Mouse (Mus musculus) heart, embryonic 13.5 days (tissue): ENCODE data around the gene Acaa1b. TPM values are rescaled to one million over a fixed set of nuclear protein-coding genes. Genes with fewer than 3 reads are reported as not detected.
A peak's percentile ranks its signal among the peaks of the same experiment; 100 is the strongest.

ENCODE experiments used
- ATAC-seq: fragments of 200-750 bp; cut with Nextera tagmentation; 2 replicates; pipeline ENCODE4 v1.8.0; 2017; ENCODE audit warnings: moderate TSS enrichment; ENCODE audit not compliant: insufficient number of reproducible peaks, low FRiP score, low TSS enrichment; ENCODE audit errors: extremely low read depth
- H3K27ac ChIP-seq: fragments of 300-500 bp; sonication (generic); replicated peaks from 2 replicates; pipeline ENCODE4 v1.5.1; 2015; ENCODE audit warnings: moderate library complexity, mild to moderate bottlenecking, inconsistent platforms
- H3K27me3 ChIP-seq: fragments of 300-500 bp; sonication (generic); replicated peaks from 2 replicates; pipeline ENCODE4 v1.6.1; 2015; ENCODE audit warnings: mild to moderate bottlenecking, inconsistent platforms
- H3K36me3 ChIP-seq: fragments of 300-500 bp; sonication (generic); 2 replicates; pipeline ENCODE4 v1.6.1; 2015; ENCODE audit warnings: mild to moderate bottlenecking, inconsistent platforms
- H3K4me1 ChIP-seq: fragments of 300-500 bp; sonication (generic); 2 replicates; pipeline ENCODE4 v1.6.1; 2015; ENCODE audit warnings: inconsistent platforms
- H3K4me2 ChIP-seq: fragments of 300-500 bp; sonication (generic); 2 replicates; pipeline ENCODE4 v1.6.1; 2015; ENCODE audit warnings: inconsistent platforms, mild to moderate bottlenecking, moderate library complexity
- H3K4me3 ChIP-seq: fragments of 300-500 bp; sonication (generic); 2 replicates; pipeline ENCODE4 v1.5.1; 2015; ENCODE audit warnings: moderate library complexity, mild to moderate bottlenecking, inconsistent platforms
- H3K9ac ChIP-seq: fragments of 300-500 bp; sonication (generic); 2 replicates; pipeline ENCODE4 v1.6.1; 2015; ENCODE audit warnings: inconsistent platforms, mild to moderate bottlenecking, moderate library complexity
- H3K9me3 ChIP-seq: fragments of 300-500 bp; sonication (generic); 2 replicates; pipeline ENCODE4 v1.6.1; 2016; ENCODE audit warnings: inconsistent platforms
- WGBS: fragments of 180-500 bp; shearing (Covaris S2); methylation state at CpG from one replicate; pipeline ENCODE4 v1.1.7; 2015; ENCODE audit warnings: mixed read lengths; 5-methylcytosine and 5-hydroxymethylcytosine counted together
- polyA plus RNA-seq: library from polyadenylated mRNA; unstranded; fragments of >200 nt; fragmentation: Nextera tagmentation; extraction: Ambion mirVana; gene quantifications from 2 replicates; pipeline ENCODE4 v1.2.1, GENCODE M21; 2015

The Acaa1b gene
- polyA plus RNA-seq, 1 experiment from 2014 or later: 0.47 TPM

DNA sequence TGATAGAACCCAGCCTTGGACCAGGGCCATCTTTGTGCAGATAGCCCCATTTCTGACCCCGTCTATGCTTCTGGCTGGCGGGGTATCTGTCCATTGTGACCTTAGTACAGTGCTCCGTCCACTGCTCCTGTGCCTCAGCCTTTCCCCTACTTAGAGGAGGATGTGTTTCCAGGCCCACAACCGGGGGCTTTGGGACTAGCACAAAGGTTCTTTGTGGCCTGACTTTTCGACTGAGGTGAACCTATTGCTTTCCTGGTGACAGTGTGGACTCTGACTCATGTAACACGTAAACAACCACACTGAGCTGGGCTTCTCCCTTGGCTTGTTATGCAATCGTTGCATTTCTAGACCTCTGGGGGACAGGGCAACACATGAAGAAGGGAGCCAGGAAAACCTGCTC, 7.8 kb upstream of the Acaa1b start:
- no peak overlapping the region for H3K4me3 ChIP-seq
- H3K4me1 ChIP-seq: no peaks in the 10 kb centered on the region
- H3K36me3 ChIP-seq: no peaks in the 10 kb centered on the region
- peaks cover 4% of the 10 kb centered on the region; the same call in 1 of the 2 replicates for H3K27me3 ChIP-seq
- 70% methylated on average over 7 of the region's 7 CpGs for WGBS
- H3K27ac ChIP-seq: no peak overlapping the region
- no peak overlapping the region for H3K9ac ChIP-seq
- no peak overlapping the region for H3K4me2 ChIP-seq
- H3K9me3 ChIP-seq: no peaks in the 10 kb centered on the region
- no peak for ATAC-seq

DNA sequence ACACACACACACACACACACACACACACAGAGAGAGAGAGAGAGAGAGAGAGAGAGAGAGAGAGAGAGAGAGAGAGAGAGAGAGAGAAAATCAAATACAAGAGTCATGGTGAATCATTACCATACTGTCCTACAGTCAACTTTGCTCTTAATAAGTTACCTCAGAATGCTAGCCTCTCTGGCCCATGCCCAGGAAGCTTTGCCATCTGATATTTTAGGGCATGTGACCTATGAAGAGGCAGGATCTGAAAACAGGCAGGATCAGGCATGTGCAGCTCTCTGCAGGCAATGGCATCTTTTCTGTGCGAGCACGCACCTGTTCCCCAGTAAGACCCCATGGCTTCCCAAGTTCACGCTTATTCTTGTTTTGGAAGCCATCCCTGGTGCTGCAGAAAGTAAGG, 3.8 kb upstream of the Acaa1b start:
- H3K4me3 ChIP-seq: no peak overlapping the region
- no peaks in the 10 kb centered on the region for H3K4me1 ChIP-seq
- H3K36me3 ChIP-seq: no peaks in the 10 kb centered on the region
- ATAC-seq: no peak
- no peak overlapping the region for H3K9ac ChIP-seq
- WGBS: 83% methylated on average over 3 of the region's 3 CpGs
- no peak overlapping the region for H3K4me2 ChIP-seq
- H3K27me3 ChIP-seq: peaks cover 27% of the 10 kb centered on the region
- no peaks in the 10 kb centered on the region for H3K9me3 ChIP-seq
- H3K27ac ChIP-seq: no peak overlapping the region

DNA sequence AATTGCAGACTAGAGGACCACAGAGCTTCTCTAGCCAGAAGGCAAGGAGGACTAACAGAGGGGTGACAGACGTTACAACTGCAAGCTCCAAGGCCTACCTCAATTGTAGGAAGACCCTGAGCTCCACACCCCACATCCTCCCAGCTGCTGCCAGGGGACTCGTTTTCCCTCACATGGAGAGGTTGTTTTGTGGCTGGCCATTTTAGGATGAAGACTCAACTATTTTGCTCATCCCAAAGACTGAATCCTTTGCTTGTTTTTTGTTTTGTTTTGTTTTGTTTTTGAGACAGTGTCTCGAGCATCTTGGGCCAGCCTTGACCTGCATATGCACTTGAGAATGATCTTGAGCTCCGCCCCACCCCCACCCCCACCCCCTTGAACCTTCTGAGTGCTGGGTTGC, 2.0 kb upstream of the Acaa1b start, which contains the start of gene Gm47289:
Gm47289 (plus strand) TSS at position 301 of the 400 bp plus-strand sequence.
- Histone ChIP-seq H3K36me3 (no peaks in the 10 kb centered on the region), H3K4me2 (no peak within 1 kb of the TSS), H3K9me3 (no peaks in the 10 kb centered on the region), H3K4me1 (no peaks in the 10 kb centered on the region), H3K27ac (no peak within 1 kb of the TSS), H3K27me3 (peaks cover 46% of the 10 kb centered on the region), H3K9ac (no peak within 1 kb of the TSS), H3K4me3 (no peak within 1 kb of the TSS)
- no peak for ATAC-seq
- WGBS: 45% methylated on average over 4 of the region's 4 CpGs

DNA sequence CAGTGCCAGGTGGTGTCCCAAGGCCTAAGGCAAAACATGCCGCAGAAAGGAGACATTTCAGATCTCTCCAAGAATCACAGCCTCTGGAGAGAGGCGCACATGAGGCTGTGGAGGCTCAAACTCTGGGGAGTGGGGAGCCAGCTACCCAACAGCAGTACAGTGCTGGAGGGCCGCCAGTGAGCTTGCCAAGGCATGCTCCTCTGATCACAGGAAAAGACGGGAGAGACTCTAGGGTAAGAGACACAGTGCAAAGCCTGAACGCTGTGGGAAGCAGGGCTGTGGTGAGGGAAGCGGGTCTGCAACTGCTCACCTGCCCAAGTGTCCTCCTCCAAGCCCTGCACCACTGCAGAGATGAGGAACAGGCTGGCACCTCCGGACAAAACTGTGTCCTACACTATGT, 1.1 kb downstream of the Acaa1b start:
- Histone ChIP-seq H3K4me1 (no peaks in the 10 kb centered on the region), H3K4me3 (no peak overlapping the region), H3K9ac (no peak overlapping the region), H3K36me3 (no peaks in the 10 kb centered on the region), H3K9me3 (no peaks in the 10 kb centered on the region), H3K4me2 (peak overlapping the region; percentile 80; the same call in 1 of the 2 replicates), H3K27me3 (peaks cover 57% of the 10 kb centered on the region), H3K27ac (no peak overlapping the region)
- no peak for ATAC-seq
- 43% methylated on average over 7 of the region's 7 CpGs for WGBS

DNA sequence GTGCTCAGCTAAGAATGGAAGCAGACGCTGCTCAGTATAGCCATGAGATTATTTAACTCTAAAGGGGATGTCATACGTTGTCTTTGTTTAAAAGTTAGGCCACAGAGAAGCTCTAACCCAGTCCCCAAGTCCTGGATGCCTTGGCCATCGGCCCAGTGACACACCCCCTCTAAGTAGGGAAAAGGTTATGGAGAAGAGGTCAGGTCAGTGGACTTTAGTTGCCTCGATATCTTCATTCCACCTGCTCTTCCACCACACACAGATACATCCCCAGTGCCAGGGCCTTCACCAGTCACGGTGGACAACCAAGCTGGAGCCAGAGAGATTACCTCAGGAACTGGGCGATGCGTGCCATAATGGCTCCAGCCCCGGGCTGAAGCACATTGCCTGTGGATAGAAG, 1.5 kb downstream of the Acaa1b start:
- 70% methylated on average over 8 of the region's 8 CpGs for WGBS

DNA sequence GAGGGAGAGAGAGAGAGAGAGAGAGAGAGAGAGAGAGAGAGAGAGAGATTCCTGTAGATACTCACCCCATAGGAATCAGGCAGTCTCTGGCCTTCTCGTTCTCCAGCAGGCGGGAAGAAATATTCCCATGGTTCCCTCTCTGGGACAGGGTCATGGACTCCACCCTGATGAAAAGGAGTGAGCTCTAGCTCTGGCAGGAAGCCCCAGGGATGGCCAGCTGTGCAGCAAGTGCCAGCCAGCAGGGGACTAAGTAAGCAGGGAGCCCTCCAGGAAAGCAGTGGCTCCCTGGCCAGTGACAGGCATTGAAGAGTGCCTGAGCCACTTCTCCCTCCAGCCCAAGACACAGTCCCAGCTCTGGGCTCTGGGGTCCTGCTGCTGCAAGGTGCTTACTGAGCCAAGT, 5.1 kb downstream of the Acaa1b start:
- peaks cover 38% of the 10 kb centered on the region for H3K27me3 ChIP-seq
- no peak overlapping the region for H3K9ac ChIP-seq
- H3K9me3 ChIP-seq: no peaks in the 10 kb centered on the region
- H3K4me2 ChIP-seq: no peak overlapping the region
- no peak for ATAC-seq
- WGBS: 33% methylated on average over 2 of the region's 2 CpGs
- no peak overlapping the region for H3K27ac ChIP-seq
- H3K4me3 ChIP-seq: no peak overlapping the region
- no peaks in the 10 kb centered on the region for H3K36me3 ChIP-seq
- H3K4me1 ChIP-seq: no peaks in the 10 kb centered on the region

More for the DNA sequence above, 1.5 kb downstream of the Acaa1b start:
- H3K9me3 ChIP-seq: no peaks in the 10 kb centered on the region
- no peak overlapping the region for H3K27ac ChIP-seq
- no peak overlapping the region for H3K4me3 ChIP-seq
- H3K4me1 ChIP-seq: no peaks in the 10 kb centered on the region
- H3K9ac ChIP-seq: no peak overlapping the region
- H3K27me3 ChIP-seq: peaks cover 57% of the 10 kb centered on the region
- ATAC-seq: no peak
- no peak overlapping the region for H3K4me2 ChIP-seq
- no peaks in the 10 kb centered on the region for H3K36me3 ChIP-seq

DNA sequence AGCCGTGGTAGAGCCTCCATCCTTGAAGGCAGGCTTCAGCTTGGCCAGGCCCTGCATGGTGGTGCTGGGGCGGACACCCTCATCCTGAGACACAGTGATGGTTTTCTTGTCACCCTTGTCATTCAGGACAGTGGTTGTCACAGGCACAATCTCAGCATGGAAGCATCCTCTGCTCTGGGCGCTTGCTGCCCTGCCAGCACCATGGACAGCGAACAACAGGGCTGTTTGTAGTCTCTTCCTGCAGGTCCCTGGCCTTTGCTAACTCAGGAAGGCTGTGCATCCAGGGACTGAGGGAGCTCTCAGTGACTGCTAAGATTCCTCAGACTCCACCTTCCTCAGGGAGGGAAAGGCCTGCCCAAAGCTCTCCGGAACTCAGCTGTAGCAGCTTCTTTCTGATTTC, 7.3 kb downstream of the Acaa1b start:
- WGBS: 14% methylated on average over 5 of the region's 5 CpGs
- H3K36me3 ChIP-seq: no peaks in the 10 kb centered on the region
- no peak overlapping the region for H3K4me2 ChIP-seq

DNA sequence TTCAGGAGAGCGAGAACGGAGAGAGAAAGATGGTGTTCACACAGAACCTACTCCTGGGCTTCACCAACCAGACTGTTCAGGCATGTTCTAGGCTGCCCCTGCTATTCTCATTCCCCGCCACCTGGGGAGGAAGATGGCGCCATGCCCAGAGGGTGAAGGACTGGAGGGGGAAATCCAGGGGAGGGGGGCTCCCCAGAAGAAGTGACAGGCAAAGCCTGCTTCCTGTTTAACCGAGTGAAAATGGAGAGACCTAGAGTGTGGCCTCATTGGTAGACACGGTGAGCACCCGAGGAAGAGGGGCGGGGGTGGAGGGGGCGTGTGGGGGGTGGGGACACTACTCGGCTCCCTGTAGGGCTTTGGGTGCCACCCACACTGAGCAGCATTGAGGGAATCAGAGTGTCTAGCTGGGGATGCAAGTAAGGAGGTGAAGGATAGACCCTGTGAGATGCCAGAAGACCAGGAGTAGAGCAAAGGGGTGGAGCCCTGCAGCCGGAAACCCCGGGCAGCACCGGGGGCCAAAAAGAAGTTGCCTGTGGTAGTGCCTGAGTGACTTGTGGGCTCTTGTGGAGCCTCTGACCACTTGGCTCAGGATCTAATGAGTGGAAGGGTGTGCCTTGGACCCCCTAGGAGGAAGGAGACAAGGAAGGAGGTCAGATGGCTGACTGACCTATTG, 10.7 kb downstream of the Acaa1b start:
- Histone ChIP-seq H3K4me3 (no peak overlapping the region), H3K4me1 (no peaks in the 10 kb centered on the region), H3K4me2 (no peak overlapping the region), H3K9me3 (no peaks in the 10 kb centered on the region), H3K27ac (no peak overlapping the region), H3K9ac (no peak overlapping the region), H3K36me3 (no peaks in the 10 kb centered on the region), H3K27me3 (no peaks in the 10 kb centered on the region; the same call in 1 of the 2 replicates)
- no peak for ATAC-seq
- WGBS: 63% methylated on average over 13 of the region's 13 CpGs

More for the DNA sequence above, 7.3 kb downstream of the Acaa1b start:
- H3K27ac ChIP-seq: no peak overlapping the region
- no peaks in the 10 kb centered on the region for H3K4me1 ChIP-seq
- H3K4me3 ChIP-seq: no peak overlapping the region
- peaks cover 19% of the 10 kb centered on the region for H3K27me3 ChIP-seq
- no peak overlapping the region for H3K9ac ChIP-seq
- H3K9me3 ChIP-seq: no peaks in the 10 kb centered on the region
- no peak for ATAC-seq

DNA sequence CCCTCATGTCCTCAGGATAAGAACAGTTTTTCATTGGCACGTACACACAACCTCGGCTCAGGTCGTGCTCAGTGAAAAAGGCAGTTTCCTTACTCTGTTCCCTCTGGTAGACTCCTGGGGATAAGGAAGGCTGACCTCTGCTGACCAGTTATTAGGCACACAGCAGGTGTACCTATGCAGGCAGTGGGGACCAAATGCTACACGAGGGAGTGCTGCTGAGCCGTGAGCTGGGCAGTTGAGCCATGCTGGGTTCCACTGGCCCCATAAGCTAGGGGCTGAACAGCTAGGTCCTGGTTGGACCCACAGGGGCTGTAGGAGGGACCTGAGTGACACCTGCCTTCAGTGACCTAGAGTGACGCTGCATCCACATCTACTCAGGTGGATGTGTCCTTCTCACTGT, 11.3 kb downstream of the Acaa1b start:
- H3K4me1 ChIP-seq: no peaks in the 10 kb centered on the region
- no peak overlapping the region for H3K9ac ChIP-seq
- H3K27me3 ChIP-seq: no peaks in the 10 kb centered on the region; the same call in 1 of the 2 replicates
- H3K36me3 ChIP-seq: no peaks in the 10 kb centered on the region
- no peak for ATAC-seq
- no peaks in the 10 kb centered on the region for H3K9me3 ChIP-seq
- H3K27ac ChIP-seq: no peak overlapping the region
- H3K4me2 ChIP-seq: no peak overlapping the region
- no peak overlapping the region for H3K4me3 ChIP-seq
- 52% methylated on average over 6 of the region's 6 CpGs for WGBS

DNA sequence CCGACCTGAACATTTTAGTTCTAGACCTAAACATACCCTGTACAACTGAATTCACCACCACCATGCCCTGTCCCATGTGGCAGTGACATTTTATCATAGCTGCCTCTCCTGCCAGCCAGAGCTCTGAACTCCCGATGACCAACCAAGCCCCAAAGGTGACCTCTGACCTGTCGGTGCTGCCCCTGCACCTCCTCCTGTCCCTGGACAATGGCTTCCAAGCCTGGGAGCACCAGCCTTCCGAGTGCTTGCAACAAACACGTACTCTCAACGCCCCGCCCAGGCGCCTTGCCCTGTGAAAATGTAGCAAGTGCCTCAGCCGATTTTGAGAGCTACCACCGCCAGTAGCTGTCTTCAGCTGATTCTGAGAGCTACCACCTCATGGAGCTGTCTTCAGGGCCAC, 11.8 kb downstream of the Acaa1b start:
- WGBS: 56% methylated on average over 10 of the region's 10 CpGs
- Histone ChIP-seq H3K4me2 (no peak overlapping the region), H3K4me3 (no peak overlapping the region), H3K36me3 (no peaks in the 10 kb centered on the region), H3K27me3 (no peaks in the 10 kb centered on the region), H3K4me1 (no peaks in the 10 kb centered on the region), H3K9ac (no peak overlapping the region), H3K9me3 (no peaks in the 10 kb centered on the region), H3K27ac (no peak overlapping the region)
- ATAC-seq: no peak

DNA sequence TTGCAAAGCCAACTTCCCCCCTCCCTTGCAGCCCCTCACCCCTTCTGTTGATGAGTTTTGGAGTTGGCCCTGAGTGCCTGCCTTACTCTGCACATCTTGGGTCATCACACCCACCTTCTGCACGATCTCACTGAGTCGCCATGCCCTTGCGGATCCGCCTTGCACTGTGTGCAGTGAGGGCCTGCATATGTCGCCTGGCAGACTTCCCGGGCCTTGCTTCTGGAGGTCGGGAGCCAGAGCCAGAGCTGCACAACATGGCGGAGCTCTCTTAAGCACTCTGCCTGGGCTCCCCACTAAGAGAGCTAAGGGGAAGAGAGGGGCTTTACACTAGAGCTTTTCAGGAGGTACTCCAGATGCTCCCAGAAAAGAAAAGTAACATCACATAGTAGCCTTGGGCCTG, 12.2 kb downstream of the Acaa1b start:
- Histone ChIP-seq H3K4me2 (no peak overlapping the region), H3K27me3 (no peaks in the 10 kb centered on the region), H3K9me3 (no peaks in the 10 kb centered on the region), H3K36me3 (no peaks in the 10 kb centered on the region), H3K4me1 (peaks cover 2% of the 10 kb centered on the region; the same call in 1 of the 2 replicates), H3K4me3 (no peak overlapping the region), H3K27ac (no peak overlapping the region), H3K9ac (no peak overlapping the region)
- 69% methylated on average over 8 of the region's 8 CpGs for WGBS
- ATAC-seq: no peak

DNA sequence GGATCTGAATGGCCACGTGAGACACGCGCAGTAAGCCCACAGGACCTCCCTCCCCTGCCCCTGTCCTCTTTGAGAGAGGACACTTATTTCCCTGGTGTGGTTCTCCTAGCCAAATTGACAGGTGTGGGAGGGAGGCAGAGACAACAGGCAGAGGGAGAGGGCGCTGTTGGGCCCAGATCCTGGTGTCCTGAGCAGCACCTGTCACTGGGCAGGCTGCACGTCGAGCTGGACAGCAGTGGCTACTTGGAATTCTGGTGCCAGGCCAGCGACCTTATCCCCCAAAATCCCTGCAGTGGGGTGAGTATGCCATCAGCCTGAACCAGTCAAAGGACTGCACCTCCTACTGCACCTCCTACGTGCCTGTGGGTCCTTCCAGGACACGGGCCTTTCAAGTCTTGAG, 13.5 kb downstream of the Acaa1b start:
- no peak overlapping the region for H3K4me3 ChIP-seq
- peaks cover 3% of the 10 kb centered on the region; the same call in 1 of the 2 replicates for H3K4me1 ChIP-seq
- no peaks in the 10 kb centered on the region for H3K36me3 ChIP-seq
- no peak overlapping the region for H3K4me2 ChIP-seq
- no peaks in the 10 kb centered on the region for H3K9me3 ChIP-seq
- H3K27me3 ChIP-seq: no peaks in the 10 kb centered on the region
- no peak for ATAC-seq
- H3K9ac ChIP-seq: no peak overlapping the region
- 55% methylated on average over 9 of the region's 9 CpGs for WGBS
- H3K27ac ChIP-seq: no peak overlapping the region
